Mouse (Mus musculus) mouse embryonic stem cell (cell line): ENCODE measurements around the gene Pls3.

ENCODE experiments used
- in situ Hi-C, 2 experiments: fragments of 300-500 bp; cut with MboI; formaldehyde crosslinking; loops; 1 replicate in 1 of 2; 3 replicates in 1 of 2; pipeline ENCODE4 v1.14.3; 2019 to 2020; ENCODE audit warnings: low sequenced_read_pairs in 2 of 2, low pct_unique_long_range_greater_than_20kb in 1 of 2, mixed read lengths in 1 of 2; ENCODE audit not compliant: unreplicated experiment in 1 of 2

Gene Pls3

DNA sequence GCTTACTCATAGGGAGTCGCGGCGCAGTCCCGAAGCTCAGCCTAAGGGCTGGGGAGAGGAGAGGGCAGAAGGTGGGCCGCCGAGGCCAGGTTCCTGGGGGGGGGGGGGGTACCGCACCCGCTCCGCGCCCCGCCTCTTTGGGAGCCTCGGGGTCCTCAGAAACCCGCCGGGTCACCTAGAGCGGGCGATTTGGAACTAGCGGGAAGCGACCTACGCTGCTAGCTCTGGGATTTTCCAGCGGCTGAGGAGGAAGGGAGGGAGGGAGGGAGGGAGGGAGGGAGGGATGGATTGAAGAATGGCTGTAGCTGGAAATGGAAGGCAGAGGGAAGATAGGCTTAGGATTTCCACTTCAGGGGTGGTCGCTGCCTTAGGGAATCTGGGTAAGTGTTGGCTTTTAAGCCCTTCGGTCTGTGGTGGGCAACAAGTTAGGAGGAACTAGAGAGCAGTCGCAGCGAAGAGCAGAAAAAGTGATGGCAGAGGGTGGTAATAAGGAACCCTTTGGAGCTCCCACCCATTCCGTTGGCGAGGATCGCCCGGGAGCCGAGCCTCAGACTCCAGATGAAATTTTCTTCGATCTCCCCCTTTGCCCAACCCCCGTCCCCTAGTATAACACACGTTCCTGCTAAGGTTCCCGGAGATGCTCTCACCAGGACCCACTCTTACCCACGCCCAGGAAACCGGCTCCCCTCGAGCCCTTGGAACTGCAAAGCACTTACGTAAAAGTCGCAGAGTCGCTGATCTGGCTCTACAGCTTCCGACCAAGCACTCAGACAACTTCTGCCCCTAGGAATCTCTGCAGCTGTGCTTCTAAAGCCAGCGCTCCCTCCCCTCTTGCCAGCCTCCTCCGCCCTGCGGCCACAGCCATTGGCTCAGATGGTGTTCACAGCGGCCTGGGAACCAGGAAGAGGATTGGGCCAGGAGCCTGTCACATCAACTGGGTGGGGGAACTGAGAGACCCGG lies at the start of gene Pls3:
Gene Pls3 (minus strand): TSS at position 851 of the 960 bp plus-strand sequence.
- in situ Hi-C loops = no loop called here

DNA sequence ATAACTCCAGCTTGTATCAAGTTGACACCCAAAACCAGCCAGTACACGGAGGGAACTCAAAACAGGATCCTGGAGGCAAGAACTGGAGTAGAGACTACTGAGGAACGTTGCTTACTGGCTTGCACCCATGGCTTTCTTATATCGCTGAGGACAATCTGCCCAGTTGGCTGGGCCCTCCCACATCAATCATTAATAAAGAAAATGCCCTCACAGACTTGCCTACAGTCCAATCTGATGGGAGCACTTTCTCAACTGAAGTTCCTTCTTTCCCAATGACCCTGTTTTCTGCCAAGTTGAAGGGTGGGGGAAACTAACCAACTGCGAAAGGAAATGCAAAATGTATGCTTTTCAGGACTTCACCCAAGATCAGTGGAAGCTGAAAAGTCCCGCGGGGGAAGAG lies 20.7 kb upstream of the Pls3 start:
- in situ Hi-C loops = no loop called here

GRCm38 (mm10) chrX:75875566-75875965 lies 584 bp upstream of the Pls3 start:
- in situ Hi-C loops = no loop called here

DNA sequence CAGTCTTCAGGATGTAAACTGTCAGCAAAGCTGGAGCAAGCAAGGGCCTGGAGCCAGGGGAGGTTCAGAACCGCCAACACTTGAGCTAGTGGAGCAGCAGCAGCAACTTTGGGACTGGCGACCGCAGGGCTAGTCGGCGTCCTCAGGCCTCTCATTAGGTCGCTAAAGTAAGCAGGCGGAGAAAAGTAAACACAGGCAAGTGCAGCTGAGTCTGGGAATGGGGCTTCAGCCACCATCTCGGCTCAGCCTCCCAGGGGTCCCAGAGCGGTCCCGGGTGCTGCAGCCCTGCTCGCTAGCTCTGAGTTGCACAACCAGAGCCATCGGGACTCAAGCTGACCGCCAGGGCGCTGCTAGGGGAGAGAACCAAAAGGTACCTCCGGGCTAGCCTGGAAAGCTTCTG lies 1.2 kb downstream of the Pls3 start:
- in situ Hi-C loops = no loop called here

DNA sequence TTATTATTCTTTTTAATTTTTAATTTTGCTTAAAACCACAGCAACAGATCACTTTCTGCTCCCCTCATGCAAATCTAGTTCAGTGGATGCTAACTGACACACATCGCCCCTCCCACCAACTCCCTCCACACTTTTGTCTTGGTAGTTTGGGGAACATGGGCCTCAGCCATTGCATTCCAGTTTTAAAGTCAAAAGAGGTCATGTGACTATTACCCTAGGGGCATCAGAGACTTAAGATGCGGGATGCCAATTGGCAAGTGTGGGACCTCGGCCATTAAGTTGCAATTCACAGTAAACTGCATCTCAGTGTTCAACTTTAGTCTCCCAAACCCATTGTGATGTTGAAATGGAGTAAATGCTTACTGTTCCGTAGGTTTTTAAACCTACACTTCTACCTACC lies 1.7 kb downstream of the Pls3 start:
- in situ Hi-C loops = no loop called here

DNA sequence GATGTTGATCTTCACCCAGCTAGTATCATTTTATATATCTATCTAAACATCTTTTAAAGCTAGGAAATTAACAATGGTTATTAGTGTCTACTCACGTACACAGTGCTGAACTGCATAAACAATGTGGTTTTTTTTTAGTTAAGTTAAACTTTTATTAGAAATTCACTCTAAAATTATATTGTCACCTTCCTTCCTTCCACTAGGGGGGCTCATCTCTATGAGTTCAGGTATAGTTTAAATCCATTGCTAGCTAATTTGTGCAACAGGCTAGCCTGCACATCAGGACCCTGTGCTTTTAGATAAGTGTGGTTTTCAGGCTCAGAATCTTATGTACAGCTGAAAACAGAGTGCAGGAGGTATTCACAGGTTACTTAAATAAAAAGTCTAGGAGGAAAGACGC lies 3.1 kb downstream of the Pls3 start:
- in situ Hi-C loops = no loop called here

DNA sequence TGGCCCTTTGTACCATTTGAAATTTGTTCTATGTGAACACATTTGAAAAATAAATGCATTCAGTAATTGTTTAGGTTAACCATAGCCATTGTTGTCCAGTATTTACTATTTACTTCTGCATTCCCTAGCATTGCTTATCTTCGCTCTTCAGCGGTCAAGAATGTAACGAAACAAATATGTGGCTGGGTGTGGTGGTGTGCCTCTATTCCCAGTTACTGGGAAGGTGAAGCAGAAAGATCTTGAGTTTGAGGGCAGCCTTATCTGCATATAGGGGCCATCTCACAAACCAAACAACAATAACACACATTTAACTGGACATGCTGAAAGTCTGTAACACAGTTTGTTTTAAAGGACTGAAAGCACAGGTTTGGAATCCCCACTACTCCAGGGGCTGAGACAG lies 13.3 kb downstream of the Pls3 start:
- in situ Hi-C loops = no loop called here

GRCm38 (mm10) chrX:75854294-75854693 lies 20.7 kb downstream of the Pls3 start:
- in situ Hi-C loops = no loop called here

DNA sequence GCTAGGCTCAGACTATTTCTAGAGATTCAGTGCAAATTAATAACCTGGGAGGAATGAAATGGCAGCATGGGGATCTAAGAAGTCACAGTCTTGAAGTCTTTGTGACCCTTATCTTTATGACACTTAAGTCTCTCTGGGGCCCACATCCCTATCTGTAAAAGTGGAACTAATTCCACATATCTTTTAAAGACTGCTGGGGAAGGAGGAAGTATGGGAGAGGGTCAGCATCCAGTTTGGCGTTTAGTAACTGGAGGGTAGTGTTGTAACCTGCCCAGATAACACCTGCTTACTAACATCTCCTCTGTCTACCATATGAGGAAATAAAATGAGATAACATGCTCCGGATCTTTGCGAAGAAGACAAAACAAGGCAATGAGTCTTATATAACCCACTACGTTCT lies 30.7 kb downstream of the Pls3 start:
- in situ Hi-C loops = no loop called here

DNA sequence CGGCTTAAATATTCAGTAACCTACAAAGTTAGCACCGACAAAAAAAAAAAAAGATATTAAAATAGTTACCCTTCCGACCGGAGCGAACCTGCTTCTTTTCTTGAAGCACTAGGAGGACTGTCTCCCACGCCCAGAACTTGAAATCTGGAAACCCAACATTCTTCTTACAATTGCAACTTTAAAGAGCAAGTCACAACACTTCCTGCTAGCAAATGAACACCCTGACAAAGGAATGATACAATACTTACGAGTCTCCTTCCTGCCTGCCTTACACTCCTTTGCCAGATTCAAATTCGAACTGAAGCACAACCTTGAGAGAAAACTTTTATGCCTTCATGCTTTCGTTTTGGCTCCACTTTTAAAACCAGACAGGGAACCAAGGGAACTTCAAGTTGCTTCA lies 32.1 kb downstream of the Pls3 start:
- in situ Hi-C loops = no loop called here

- in situ Hi-C loops = no loop called here
Observed at GRCm38 (mm10) chrX:75842120-75842519, 32.9 kb downstream of the Pls3 start.

DNA sequence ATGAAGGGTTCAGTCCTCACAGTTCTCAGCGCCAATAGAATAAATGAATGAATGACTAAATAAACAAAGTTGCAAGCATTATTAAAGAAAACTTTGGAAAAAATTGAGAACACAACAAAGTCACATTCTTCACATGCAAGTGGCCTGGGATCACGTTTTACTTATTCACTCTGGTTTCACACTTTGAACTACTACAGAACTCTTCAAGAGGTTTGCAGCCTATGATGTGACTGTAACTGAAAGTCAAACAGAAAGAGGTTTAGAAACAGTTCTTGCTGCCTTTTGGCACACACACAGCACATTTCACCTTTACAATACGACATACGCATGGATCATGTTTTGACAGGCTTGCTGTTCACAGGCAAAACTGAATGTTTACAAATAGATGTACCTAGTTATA lies 34.7 kb downstream of the Pls3 start:
- in situ Hi-C loops = no loop called here

GRCm38 (mm10) chrX:75834836-75835235 lies 40.1 kb downstream of the Pls3 start:
- in situ Hi-C loops = no loop called here

DNA sequence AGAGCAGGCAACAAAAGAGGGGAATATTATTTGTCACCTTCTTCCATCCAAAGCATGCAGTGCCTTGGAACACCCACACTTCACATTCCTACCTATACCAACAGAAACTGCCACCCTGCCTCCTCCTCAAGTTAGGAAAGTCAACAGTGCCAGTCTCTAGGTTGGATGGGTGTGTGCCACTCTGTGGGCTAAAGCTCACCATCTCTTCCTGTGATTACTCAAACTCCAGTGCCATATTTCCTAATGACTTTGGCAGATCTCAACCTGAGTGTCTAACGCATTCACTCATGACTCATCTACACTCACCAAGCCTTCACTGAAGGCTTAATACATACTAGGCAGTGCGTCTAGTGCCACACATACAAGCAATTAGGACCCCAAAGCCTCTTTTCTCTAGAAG lies 40.7 kb downstream of the Pls3 start:
- in situ Hi-C loops = no loop called here

- in situ Hi-C loops = no loop called here
Observed at GRCm38 (mm10) chrX:75833006-75833641, 41.9 kb downstream of the Pls3 start.

GRCm38 (mm10) chrX:75829867-75830255 lies 45.1 kb downstream of the Pls3 start:
- in situ Hi-C loops = loop anchor here in 1 of 2 experiments (5.0 kb wide), 1 partner anchor 63 kb away; no protein-coding TSS in a partner anchor

DNA sequence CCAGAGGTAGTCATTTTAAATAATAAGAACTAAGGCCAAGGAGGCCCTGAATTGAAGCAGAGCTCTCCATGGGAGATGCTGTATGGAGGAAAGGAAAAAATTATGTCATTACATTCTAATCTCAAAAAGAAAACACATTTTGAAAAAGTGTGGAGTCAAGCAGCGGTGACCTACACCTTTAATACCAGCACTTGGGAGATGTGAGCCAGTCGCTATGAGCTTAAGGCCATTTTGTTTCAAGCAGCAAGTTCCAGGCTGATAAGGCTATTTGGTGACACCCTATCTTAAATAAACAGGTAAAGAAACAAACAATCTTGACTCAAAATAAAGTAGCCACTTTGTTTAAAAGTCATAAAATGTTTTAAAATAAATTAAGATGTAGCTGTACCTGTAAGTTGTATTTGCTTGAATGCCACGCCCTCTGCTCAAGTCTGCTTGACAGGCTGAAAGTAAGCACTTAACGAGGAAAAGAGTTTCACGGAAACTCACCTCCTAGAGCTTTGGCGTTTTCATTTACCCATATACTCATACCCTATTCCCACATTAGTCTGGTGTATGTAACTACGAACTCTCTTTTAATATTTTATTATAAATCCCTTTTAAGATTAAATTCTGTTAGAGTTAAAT lies 45.6 kb downstream of the Pls3 start:
- in situ Hi-C loops = loop anchor here in 1 of 2 experiments (5.0 kb wide), 1 partner anchor 62 kb away; no protein-coding TSS in a partner anchor

DNA sequence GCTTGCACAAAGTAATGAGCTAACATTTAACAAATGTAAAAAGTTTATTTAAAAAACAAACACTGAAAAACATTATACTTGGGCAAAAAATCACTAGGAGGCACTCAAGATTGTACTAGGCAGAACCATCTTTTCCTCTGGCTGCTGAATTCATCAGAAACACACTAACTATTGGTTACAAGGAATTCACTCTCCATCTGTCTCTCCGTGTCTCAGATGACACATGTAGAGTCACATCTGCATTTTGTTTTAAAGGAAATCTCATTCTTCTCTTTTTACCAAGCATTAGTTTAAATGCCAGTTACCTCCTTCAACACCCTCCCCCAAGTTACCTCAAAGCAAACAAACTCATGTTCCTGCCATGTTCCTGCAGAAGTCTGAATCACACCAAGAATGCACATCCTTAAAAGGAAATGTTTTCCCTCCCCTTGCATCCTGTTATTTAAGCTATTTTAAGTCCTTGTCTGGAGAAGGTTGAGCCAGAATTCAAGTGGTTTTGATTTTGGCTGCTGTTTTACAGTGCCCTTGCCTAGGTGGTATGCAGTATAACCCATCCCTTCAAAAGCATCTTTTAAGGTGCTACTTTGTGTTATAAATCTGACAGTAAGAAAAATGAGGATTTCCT lies 56.2 kb downstream of the Pls3 start:
- in situ Hi-C loops = loop anchor here (25.0 kb wide), 2 partner anchors 369 to 494 kb away; no protein-coding TSS in a partner anchor

DNA sequence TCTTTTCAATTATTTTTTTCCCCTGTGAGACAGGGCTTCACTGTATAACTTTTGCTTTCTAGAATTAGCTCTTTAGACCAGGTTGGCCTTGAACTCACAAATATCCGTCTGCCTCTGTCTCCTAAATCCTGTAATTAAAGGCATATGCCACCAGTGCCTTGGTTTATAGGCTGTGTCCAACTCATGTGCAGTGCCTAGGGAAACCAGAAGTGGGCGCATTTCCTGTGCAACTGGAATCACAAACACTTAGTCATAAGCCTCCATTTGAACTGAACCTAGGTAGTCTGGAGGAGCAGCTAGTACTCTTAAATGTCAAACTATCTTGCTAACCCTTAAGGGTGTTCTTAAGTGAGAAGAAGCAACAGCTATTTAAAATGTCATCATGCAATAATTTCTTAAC lies 60.0 kb downstream of the Pls3 start:
- in situ Hi-C loops = loop anchor here (25.0 kb wide), 2 partner anchors 372 to 497 kb away; no protein-coding TSS in a partner anchor
